Mouse (Mus musculus): ENCODE measurements around the gene Padi4. TPM values are rescaled to one million over a fixed set of nuclear protein-coding genes. Genes with fewer than 3 reads are reported as not detected.

Padi4 gene
- 2.6 and 3.0 TPM in 2 replicates for polyA plus RNA-seq (2015; fragmentation: Nextera tagmentation; extraction: Ambion mirVana)

GRCm38 (mm10) chr4:140774025-140774800, at the start of gene Padi4:
Gene Padi4, minus strand, starts transcription at chr4:140774236.
- H3K9ac ChIP-seq (ENCODE audit: low read length) = no peak within 1 kb of the TSS
- no peak within 1 kb of the TSS for H3K4me2 ChIP-seq (ENCODE audit: low read depth, low read length)
- peaks cover 2% of the 10 kb centered on the region; the same call in 1 of the 2 replicates for H3K4me1 ChIP-seq (ENCODE audit: control insufficient read depth, insufficient read depth, low read length)
- H3K36me3 ChIP-seq (ENCODE audit: control insufficient read depth, insufficient read depth) = no peaks in the 10 kb centered on the region
- H3K9me3 ChIP-seq (replicated peaks; ENCODE audit: control insufficient read depth, low read length) = no peaks in the 10 kb centered on the region
- WGBS = 81% methylated on average over 21 of the region's 21 CpGs
- no peak within 1 kb of the TSS for H3K4me3 ChIP-seq (ENCODE audit: low read length)
- ATAC-seq (replicated peaks; ENCODE audit: extremely low read depth, insufficient read depth, low FRiP score) = no peak
- no peak within 1 kb of the TSS for H3K27ac ChIP-seq (ENCODE audit: low read length)
- H3K27me3 ChIP-seq (ENCODE audit: control insufficient read depth, insufficient read depth, low read length) = no peaks in the 10 kb centered on the region

- Histone ChIP-seq H3K4me3 (ENCODE audit: low read length) (no peak overlapping the region), H3K36me3 (ENCODE audit: control insufficient read depth, insufficient read depth) (no peaks in the 10 kb centered on the region)
Observed at GRCm38 (mm10) chr4:140821988-140822387, 48.0 kb upstream of the Padi4 start.

GRCm38 (mm10) chr4:140817413-140817812, 43.4 kb upstream of the Padi4 start:
- H3K4me1 ChIP-seq (ENCODE audit: control insufficient read depth, insufficient read depth, low read length) = peaks cover 28% of the 10 kb centered on the region
- no peak overlapping the region for H3K4me3 ChIP-seq (ENCODE audit: low read length)
- no peak overlapping the region for H3K4me2 ChIP-seq (ENCODE audit: low read depth, low read length)
- H3K27ac ChIP-seq (ENCODE audit: low read length) = no peak overlapping the region
- no peak overlapping the region for H3K9ac ChIP-seq (ENCODE audit: low read length)
- H3K9me3 ChIP-seq (replicated peaks; ENCODE audit: control insufficient read depth, low read length) = peaks cover 2% of the 10 kb centered on the region
- no peaks in the 10 kb centered on the region for H3K27me3 ChIP-seq (ENCODE audit: control insufficient read depth, insufficient read depth, low read length)
- H3K36me3 ChIP-seq (ENCODE audit: control insufficient read depth, insufficient read depth) = no peaks in the 10 kb centered on the region
- ATAC-seq (replicated peaks; ENCODE audit: extremely low read depth, insufficient read depth, low FRiP score) = no peak
- WGBS = 91% methylated on average over 8 of the region's 8 CpGs

More at GRCm38 (mm10) chr4:140821988-140822387, 48.0 kb upstream of the Padi4 start:
- Histone ChIP-seq H3K4me1 (ENCODE audit: control insufficient read depth, insufficient read depth, low read length) (no peaks in the 10 kb centered on the region), H3K9ac (ENCODE audit: low read length) (no peak overlapping the region), H3K27ac (ENCODE audit: low read length) (no peak overlapping the region), H3K9me3 (replicated peaks; ENCODE audit: control insufficient read depth, low read length) (peaks cover 22% of the 10 kb centered on the region), H3K4me2 (ENCODE audit: low read depth, low read length) (no peak overlapping the region), H3K27me3 (ENCODE audit: control insufficient read depth, insufficient read depth, low read length) (no peaks in the 10 kb centered on the region)
- 74% methylated on average over 5 of the region's 5 CpGs for WGBS
- ATAC-seq (replicated peaks; ENCODE audit: extremely low read depth, insufficient read depth, low FRiP score) = no peak

GRCm38 (mm10) chr4:140815996-140816917, 42.2 kb upstream of the Padi4 start:
- Histone ChIP-seq H3K4me2 (ENCODE audit: low read depth, low read length) (no peak overlapping the region), H3K9me3 (replicated peaks; ENCODE audit: control insufficient read depth, low read length) (no peaks in the 10 kb centered on the region; the same call in 1 of the 2 replicates), H3K4me1 (ENCODE audit: control insufficient read depth, insufficient read depth, low read length) (peaks cover 36% of the 10 kb centered on the region), H3K27me3 (ENCODE audit: control insufficient read depth, insufficient read depth, low read length) (no peaks in the 10 kb centered on the region), H3K9ac (ENCODE audit: low read length) (no peak overlapping the region), H3K4me3 (ENCODE audit: low read length) (no peak overlapping the region), H3K36me3 (ENCODE audit: control insufficient read depth, insufficient read depth) (no peaks in the 10 kb centered on the region), H3K27ac (ENCODE audit: low read length) (no peak overlapping the region)
- 19% methylated on average over 10 of the region's 10 CpGs for WGBS
- no peak for ATAC-seq (replicated peaks; ENCODE audit: extremely low read depth, insufficient read depth, low FRiP score)

- no peak overlapping the region for H3K4me2 ChIP-seq (ENCODE audit: low read depth, low read length)
- no peak for ATAC-seq (replicated peaks; ENCODE audit: extremely low read depth, insufficient read depth, low FRiP score)
- H3K9me3 ChIP-seq (replicated peaks; ENCODE audit: control insufficient read depth, low read length) = no peaks in the 10 kb centered on the region; the same call in 1 of the 2 replicates
- H3K9ac ChIP-seq (ENCODE audit: low read length) = no peak overlapping the region
- H3K27ac ChIP-seq (ENCODE audit: low read length) = no peak overlapping the region
- peaks cover 36% of the 10 kb centered on the region for H3K4me1 ChIP-seq (ENCODE audit: control insufficient read depth, insufficient read depth, low read length)
- H3K27me3 ChIP-seq (ENCODE audit: control insufficient read depth, insufficient read depth, low read length) = no peaks in the 10 kb centered on the region
- H3K4me3 ChIP-seq (ENCODE audit: low read length) = no peak overlapping the region
- no peaks in the 10 kb centered on the region for H3K36me3 ChIP-seq (ENCODE audit: control insufficient read depth, insufficient read depth)
- WGBS = 45% methylated on average over 5 of the region's 5 CpGs
Observed at GRCm38 (mm10) chr4:140815496-140815895, 41.5 kb upstream of the Padi4 start.

- no peaks in the 10 kb centered on the region; the same call in 1 of the 2 replicates for H3K9me3 ChIP-seq (replicated peaks; ENCODE audit: control insufficient read depth, low read length)
- H3K9ac ChIP-seq (ENCODE audit: low read length) = peak overlapping the region; percentile 72
- H3K27ac ChIP-seq (ENCODE audit: low read length) = peak overlapping the region; percentile 25; the same call in 1 of the 2 replicates
- WGBS = 29% methylated on average over 36 of the region's 36 CpGs
- no peaks in the 10 kb centered on the region for H3K27me3 ChIP-seq (ENCODE audit: control insufficient read depth, insufficient read depth, low read length)
- H3K36me3 ChIP-seq (ENCODE audit: control insufficient read depth, insufficient read depth) = no peaks in the 10 kb centered on the region
- no peak for ATAC-seq (replicated peaks; ENCODE audit: extremely low read depth, insufficient read depth, low FRiP score)
- H3K4me1 ChIP-seq (ENCODE audit: control insufficient read depth, insufficient read depth, low read length) = peaks cover 36% of the 10 kb centered on the region
- H3K4me3 ChIP-seq (ENCODE audit: low read length) = peak overlapping the region; percentile 54
- H3K4me2 ChIP-seq (ENCODE audit: low read depth, low read length) = peak overlapping the region; percentile 77
Observed at GRCm38 (mm10) chr4:140814241-140815225, 40.5 kb upstream of the Padi4 start.

- WGBS = 53% methylated on average over 13 of the region's 13 CpGs
- ATAC-seq (replicated peaks; ENCODE audit: extremely low read depth, insufficient read depth, low FRiP score) = no peak
- Histone ChIP-seq H3K27ac (ENCODE audit: low read length) (no peak overlapping the region), H3K27me3 (ENCODE audit: control insufficient read depth, insufficient read depth, low read length) (no peaks in the 10 kb centered on the region), H3K9me3 (replicated peaks; ENCODE audit: control insufficient read depth, low read length) (no peaks in the 10 kb centered on the region; the same call in 1 of the 2 replicates), H3K4me3 (ENCODE audit: low read length) (peak overlapping the region; percentile 54), H3K36me3 (ENCODE audit: control insufficient read depth, insufficient read depth) (no peaks in the 10 kb centered on the region), H3K4me2 (ENCODE audit: low read depth, low read length) (peak overlapping the region; percentile 77), H3K9ac (ENCODE audit: low read length) (peak overlapping the region; percentile 72; the same call in 1 of the 2 replicates), H3K4me1 (ENCODE audit: control insufficient read depth, insufficient read depth, low read length) (peaks cover 36% of the 10 kb centered on the region)
Observed at GRCm38 (mm10) chr4:140813358-140814185, 39.5 kb upstream of the Padi4 start.

Measured in heart, embryonic 16.5 days (tissue).